Mouse (Mus musculus) ES-Bruce4 (cell line): ENCODE results near the gene Pcbd1. TPM values are rescaled to one million over a fixed set of nuclear protein-coding genes. Genes with fewer than 3 reads are reported as not detected.

ENCODE experiments used
- H3K27ac ChIP-seq: 2 replicates; pipeline ENCODE4 v1.5.1; 2012; ENCODE audit warnings: low read length, inconsistent platforms; ENCODE audit not compliant: insufficient read depth
- H3K27me3 ChIP-seq: 2 replicates; pipeline ENCODE4 v1.6.1; 2012; ENCODE audit warnings: mild to moderate bottlenecking, low read length, inconsistent platforms; ENCODE audit not compliant: control insufficient read depth, poor library complexity, insufficient read depth, severe bottlenecking
- H3K36me3 ChIP-seq: 2 replicates; pipeline ENCODE4 v1.6.1; 2012; ENCODE audit warnings: inconsistent platforms, mild to moderate bottlenecking, low read length, moderate library complexity; ENCODE audit not compliant: control insufficient read depth, poor library complexity, insufficient read depth, severe bottlenecking
- H3K4me1 ChIP-seq: one replicate; pipeline ENCODE4 v1.8.1; 2011; ENCODE audit warnings: low read length; ENCODE audit not compliant: control insufficient read depth, insufficient read depth
- H3K4me3 ChIP-seq: 2 replicates; pipeline ENCODE4 v1.5.1; 2011; ENCODE audit warnings: low read depth, mild to moderate bottlenecking, low read length
- H3K9ac ChIP-seq: 2 replicates; pipeline ENCODE4 v1.6.1; 2012; ENCODE audit warnings: low read depth, mild to moderate bottlenecking, inconsistent platforms; ENCODE audit not compliant: poor library complexity, severe bottlenecking
- H3K9me3 ChIP-seq: replicated peaks from 2 replicates; pipeline ENCODE4 v1.6.1; 2012; ENCODE audit warnings: mild to moderate bottlenecking, low read length, inconsistent platforms; ENCODE audit not compliant: control insufficient read depth, poor library complexity, insufficient read depth, severe bottlenecking
- CTCF ChIP-seq: IDR thresholded peaks from one replicate; pipeline ENCODE4 v1.8.1; 2011; ENCODE audit warnings: low read depth, low read length
- EP300 ChIP-seq: IDR thresholded peaks from 2 replicates; pipeline ENCODE4 v1.6.1; 2011; ENCODE audit warnings: low read depth, low read length; ENCODE audit not compliant: insufficient read depth
- POLR2A ChIP-seq: IDR thresholded peaks from one replicate; pipeline ENCODE4 v1.8.1; 2011; ENCODE audit warnings: low read length; ENCODE audit not compliant: insufficient read depth
- polyA plus RNA-seq: library from polyadenylated mRNA; stranded (reverse); fragments of >200 nt; gene quantifications from 2 replicates; pipeline ENCODE4 v1.2.4, GENCODE M21; 2011; ENCODE audit warnings: low read depth; ENCODE audit not compliant: missing spikeins, insufficient read depth, insufficient read length

Pcbd1 gene
- polyA plus RNA-seq, 1 experiment = 11.9 TPM

DNA sequence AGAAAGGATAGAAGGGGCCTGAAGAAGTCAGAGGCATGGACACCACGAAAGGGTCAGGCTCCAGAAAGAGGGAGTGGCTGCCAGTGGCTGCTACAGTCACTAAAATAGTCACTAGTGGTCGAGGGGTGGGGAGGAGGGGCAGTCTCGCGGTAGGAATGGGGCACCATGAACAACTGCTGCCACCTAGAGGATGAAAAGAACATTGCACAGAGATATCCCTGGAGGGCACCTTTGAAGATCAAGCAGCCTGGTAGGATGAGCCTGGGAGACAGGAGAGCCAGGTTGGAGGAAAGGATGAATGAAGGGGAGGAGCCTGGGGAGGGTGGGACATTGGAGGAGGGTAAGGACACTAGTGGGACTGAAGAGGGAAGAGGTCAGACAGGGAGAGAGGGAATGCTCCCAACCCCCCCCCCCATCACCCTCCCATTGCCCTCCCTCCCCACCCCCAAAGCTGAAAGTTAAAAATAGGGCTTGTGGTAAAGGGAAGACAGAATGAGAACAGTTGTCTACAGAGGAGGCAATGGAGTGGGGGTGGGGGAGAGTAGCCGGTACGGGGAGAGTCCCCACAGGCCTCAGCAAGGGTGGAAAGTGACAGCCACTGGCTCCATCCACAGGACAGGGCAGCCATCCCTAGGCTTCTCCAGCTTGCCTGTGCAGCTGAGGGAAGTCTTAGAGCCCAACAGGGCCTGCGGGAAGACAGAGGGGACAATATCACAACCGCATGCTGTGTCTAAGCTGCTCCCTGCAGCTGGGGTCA, 20.5 kb upstream of the Pcbd1 start:
- Histone ChIP-seq H3K9me3 (no peaks in the 10 kb centered on the region), H3K9ac (no peak overlapping the region), H3K27ac (no peak overlapping the region), H3K4me3 (no peak overlapping the region), H3K4me1 (peaks cover 4% of the 10 kb centered on the region), H3K27me3 (no peaks in the 10 kb centered on the region), H3K36me3 (no peaks in the 10 kb centered on the region)
- TF ChIP-seq CTCF (peak; percentile 85), POLR2A (no peak), EP300 (0 out of 2 replicates have a peak, but pooled peaks have one; percentile 15)

- Histone ChIP-seq H3K27ac (no peak overlapping the region), H3K36me3 (no peaks in the 10 kb centered on the region), H3K9ac (no peak overlapping the region), H3K4me3 (no peak overlapping the region), H3K27me3 (no peaks in the 10 kb centered on the region), H3K4me1 (no peaks in the 10 kb centered on the region), H3K9me3 (no peaks in the 10 kb centered on the region)
- TF ChIP-seq EP300 (no peak), POLR2A (no peak), CTCF (no peak)
Observed at GRCm38 (mm10) chr10:61069248-61069647, 19.9 kb upstream of the Pcbd1 start.

- H3K9ac ChIP-seq = no peak overlapping the region
- no peak overlapping the region for H3K27ac ChIP-seq
- H3K36me3 ChIP-seq = no peaks in the 10 kb centered on the region
- no peaks in the 10 kb centered on the region for H3K27me3 ChIP-seq
- peak; percentile 83 for TF ChIP-seq CTCF
- TF ChIP-seq EP300 = no peak
- TF ChIP-seq POLR2A = no peak
- no peak overlapping the region for H3K4me3 ChIP-seq
- peaks cover 2% of the 10 kb centered on the region; the same call in 1 of the 2 replicates for H3K9me3 ChIP-seq
- H3K4me1 ChIP-seq = no peaks in the 10 kb centered on the region
Observed at GRCm38 (mm10) chr10:61072324-61072723, 16.8 kb upstream of the Pcbd1 start.

- H3K27me3 ChIP-seq = no peaks in the 10 kb centered on the region
- TF ChIP-seq POLR2A (no peak), EP300 (no peak), CTCF (no peak)
- H3K36me3 ChIP-seq = no peaks in the 10 kb centered on the region
- no peak overlapping the region for H3K9ac ChIP-seq
- no peak overlapping the region for H3K27ac ChIP-seq
- H3K9me3 ChIP-seq = peaks cover 2% of the 10 kb centered on the region; the same call in 1 of the 2 replicates
- H3K4me1 ChIP-seq = peaks cover 5% of the 10 kb centered on the region
- H3K4me3 ChIP-seq = no peak overlapping the region
Observed at GRCm38 (mm10) chr10:61074643-61075042, 14.5 kb upstream of the Pcbd1 start.

DNA sequence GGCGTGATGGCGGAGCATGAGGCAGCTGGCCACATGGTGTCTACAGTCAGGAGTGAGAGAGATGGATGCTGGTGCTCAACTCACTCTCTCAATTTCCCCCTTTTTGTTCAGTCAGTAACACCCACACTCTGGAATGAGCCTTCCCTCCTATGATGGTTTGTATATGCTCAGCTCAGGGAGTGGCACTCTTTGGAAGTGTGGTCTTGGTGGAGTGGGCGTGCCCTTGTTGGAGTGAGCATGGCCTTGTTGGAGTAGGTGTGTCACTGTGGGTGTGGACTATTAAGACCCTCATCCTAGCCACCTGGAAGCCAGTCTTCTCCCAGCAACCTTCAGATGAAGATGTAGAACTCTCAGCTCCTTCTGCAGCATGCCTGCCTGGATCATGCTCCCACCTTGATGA, 13.5 kb upstream of the Pcbd1 start:
- Histone ChIP-seq H3K27me3 (no peaks in the 10 kb centered on the region), H3K36me3 (no peaks in the 10 kb centered on the region), H3K9me3 (peaks cover 2% of the 10 kb centered on the region; the same call in 1 of the 2 replicates), H3K9ac (no peak overlapping the region), H3K4me1 (peaks cover 5% of the 10 kb centered on the region), H3K27ac (no peak overlapping the region), H3K4me3 (no peak overlapping the region)
- TF ChIP-seq EP300 (no peak), POLR2A (no peak), CTCF (no peak)

DNA sequence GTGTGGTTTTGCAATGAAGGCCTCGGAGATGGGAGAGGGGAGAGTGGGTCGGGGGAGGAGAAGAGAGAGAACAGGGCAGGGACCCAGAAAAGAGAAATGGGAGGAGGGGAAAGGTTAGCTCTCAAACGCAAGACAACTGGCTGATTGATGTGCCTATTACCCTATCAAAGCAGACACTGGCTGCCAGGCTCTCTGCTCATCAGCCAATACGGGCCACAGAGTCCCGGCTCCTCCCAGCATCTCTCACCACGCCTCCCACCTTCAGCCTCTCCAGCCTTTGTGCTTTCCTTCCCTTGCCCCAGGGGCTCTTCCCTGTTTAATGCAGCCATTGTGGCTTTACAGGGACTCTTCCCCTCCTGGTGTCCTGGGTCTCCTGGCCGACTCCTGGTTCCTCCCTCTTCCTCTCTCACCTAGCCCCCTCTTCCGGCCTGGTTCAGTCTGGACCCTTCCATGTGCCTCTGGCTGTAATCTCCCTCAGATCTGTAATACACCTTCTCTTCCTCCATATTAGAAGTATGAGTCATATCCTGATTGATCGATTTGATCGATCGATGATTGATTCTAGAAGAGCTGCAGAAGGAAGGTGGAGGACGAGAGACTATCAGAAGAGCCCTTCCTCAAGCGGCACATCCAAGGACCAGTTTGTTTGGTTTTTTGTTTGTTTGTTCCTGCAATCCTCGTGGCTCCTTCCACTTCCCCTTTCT, 8.8 kb upstream of the Pcbd1 start:
- H3K4me1 ChIP-seq = peaks cover 5% of the 10 kb centered on the region
- H3K9me3 ChIP-seq = peaks cover 2% of the 10 kb centered on the region; the same call in 1 of the 2 replicates
- H3K4me3 ChIP-seq = peak overlapping the region; percentile 51
- no peaks in the 10 kb centered on the region for H3K36me3 ChIP-seq
- H3K27me3 ChIP-seq = no peaks in the 10 kb centered on the region
- H3K9ac ChIP-seq = peak overlapping the region; percentile 29
- H3K27ac ChIP-seq = peak overlapping the region; percentile 60
- TF ChIP-seq EP300 (0 out of 2 replicates have a peak, but pooled peaks have one; percentile 27), POLR2A (no peak)
